Mouse (Mus musculus) forebrain, embryonic 11.5 days (tissue): ENCODE data around the gene Emc10. TPM values are rescaled to one million over a fixed set of nuclear protein-coding genes. Genes with fewer than 3 reads are reported as not detected.

ENCODE experiments used
- ATAC-seq: fragments of 200-750 bp; cut with Nextera tagmentation; replicated peaks from 2 replicates; pipeline ENCODE4 v1.8.0; 2017; ENCODE audit warnings: moderate TSS enrichment; ENCODE audit not compliant: low FRiP score
- DNase-seq: peaks from one replicate; pipeline ENCODE4 v3.0.0-alpha.2; 2017; ENCODE audit warnings: low spot score
- H3K27ac ChIP-seq: fragments of 300-500 bp; sonication (generic); 2 replicates; pipeline ENCODE4 v1.5.1; 2014; ENCODE audit warnings: low read depth, low read length
- H3K27me3 ChIP-seq: fragments of 300-500 bp; sonication (generic); 2 replicates; pipeline ENCODE4 v1.6.1; 2014; ENCODE audit warnings: mild to moderate bottlenecking, low read length, mixed read lengths; ENCODE audit not compliant: control insufficient read depth, insufficient read depth
- H3K36me3 ChIP-seq: fragments of 300-500 bp; sonication (generic); 2 replicates; pipeline ENCODE4 v1.6.1; 2014; ENCODE audit warnings: mild to moderate bottlenecking, low read length, moderate library complexity, mixed read lengths; ENCODE audit not compliant: control insufficient read depth, insufficient read depth
- H3K4me1 ChIP-seq: fragments of 300-500 bp; sonication (generic); replicated peaks from 2 replicates; pipeline ENCODE4 v1.6.1; 2014; ENCODE audit warnings: low read length, mixed read lengths; ENCODE audit not compliant: control insufficient read depth, insufficient read depth
- H3K4me2 ChIP-seq: fragments of 300-500 bp; sonication (generic); 2 replicates; pipeline ENCODE4 v1.6.1; 2014; ENCODE audit warnings: low read depth, mild to moderate bottlenecking, low read length, moderate library complexity, mixed read lengths; ENCODE audit not compliant: severe bottlenecking
- H3K4me3 ChIP-seq: fragments of 300-500 bp; sonication (generic); 2 replicates; pipeline ENCODE4 v1.5.1; 2014; ENCODE audit warnings: low read depth, low read length
- H3K9ac ChIP-seq: fragments of 300-500 bp; sonication (generic); 2 replicates; pipeline ENCODE4 v1.6.1; 2014; ENCODE audit warnings: low read length
- H3K9me3 ChIP-seq: fragments of 300-500 bp; sonication (generic); 2 replicates; pipeline ENCODE4 v1.6.1; 2016; ENCODE audit warnings: low read length, mixed read lengths; ENCODE audit not compliant: control insufficient read depth
- WGBS: fragments of 180-500 bp; shearing (Covaris S2); extraction: QIAGEN DNeasy Blood & Tissue Kit; methylation state at CpG from one replicate; pipeline ENCODE4 v1.1.7; 2014; 5-methylcytosine and 5-hydroxymethylcytosine counted together
- polyA plus RNA-seq: library from polyadenylated mRNA; unstranded; fragments of >200 nt; fragmentation: Nextera tagmentation; extraction: Ambion mirVana; gene quantifications from 2 replicates; pipeline ENCODE4 v1.2.1, GENCODE M21; 2014

Gene Emc10
- polyA plus RNA-seq, 1 experiment from 2014 or later: 115 TPM

- ATAC-seq: no peak
- Histone ChIP-seq H3K4me3 (no peak overlapping the region), H3K4me2 (no peak overlapping the region), H3K9ac (no peak overlapping the region), H3K27ac (no peak overlapping the region), H3K27me3 (no peaks in the 10 kb centered on the region), H3K9me3 (no peaks in the 10 kb centered on the region), H3K4me1 (peaks cover 7% of the 10 kb centered on the region), H3K36me3 (peaks cover 4% of the 10 kb centered on the region; the same call in 1 of the 2 replicates)
- DNase-seq: no peak
- WGBS: 92% methylated on average over 12 of the region's 12 CpGs
Observed at GRCm38 (mm10) chr7:44494681-44495080, 1.6 kb downstream of the Emc10 start.

GRCm38 (mm10) chr7:44492166-44492826, 4.0 kb downstream of the Emc10 start:
- H3K4me3 ChIP-seq: no peak overlapping the region
- peaks cover 5% of the 10 kb centered on the region for H3K4me1 ChIP-seq
- no peak overlapping the region for H3K4me2 ChIP-seq
- peak; percentile 51 for DNase-seq
- H3K27ac ChIP-seq: no peak overlapping the region
- H3K36me3 ChIP-seq: peaks cover 4% of the 10 kb centered on the region; the same call in 1 of the 2 replicates
- no peaks in the 10 kb centered on the region for H3K27me3 ChIP-seq
- 96% methylated on average over 20 of the region's 21 CpGs for WGBS
- no peak overlapping the region for H3K9ac ChIP-seq
- H3K9me3 ChIP-seq: no peaks in the 10 kb centered on the region
- ATAC-seq: no peak

GRCm38 (mm10) chr7:44491391-44491790, 4.9 kb downstream of the Emc10 start:
- Histone ChIP-seq H3K9me3 (no peaks in the 10 kb centered on the region), H3K36me3 (peaks cover 4% of the 10 kb centered on the region; the same call in 1 of the 2 replicates), H3K4me3 (no peak overlapping the region), H3K9ac (no peak overlapping the region), H3K4me1 (0 out of 2 replicates have a peak, but pooled peaks cover 5% of the 10 kb centered on the region), H3K4me2 (no peak overlapping the region), H3K27ac (no peak overlapping the region), H3K27me3 (no peaks in the 10 kb centered on the region)
- 95% methylated on average over 5 of the region's 5 CpGs for WGBS
- ATAC-seq: no peak
- DNase-seq: no peak

- H3K9ac ChIP-seq: no peak overlapping the region
- ATAC-seq (no peak), DNase-seq (no peak)
- H3K36me3 ChIP-seq: peaks cover 4% of the 10 kb centered on the region; the same call in 1 of the 2 replicates
- H3K27me3 ChIP-seq: no peaks in the 10 kb centered on the region
- no peak overlapping the region for H3K4me3 ChIP-seq
- no peaks in the 10 kb centered on the region for H3K9me3 ChIP-seq
- H3K4me2 ChIP-seq: no peak overlapping the region
- 94% methylated on average over 4 of the region's 4 CpGs for WGBS
- H3K27ac ChIP-seq: no peak overlapping the region
- H3K4me1 ChIP-seq: no peaks in the 10 kb centered on the region
Observed at GRCm38 (mm10) chr7:44490281-44490680, 6.0 kb downstream of the Emc10 start.

GRCm38 (mm10) chr7:44488545-44488944, 7.8 kb downstream of the Emc10 start:
- no peaks in the 10 kb centered on the region for H3K9me3 ChIP-seq
- H3K4me1 ChIP-seq: no peaks in the 10 kb centered on the region
- ATAC-seq (no peak), DNase-seq (no peak)
- H3K27ac ChIP-seq: no peak overlapping the region
- no peaks in the 10 kb centered on the region for H3K27me3 ChIP-seq
- H3K9ac ChIP-seq: no peak overlapping the region
- 94% methylated on average over 8 of the region's 8 CpGs for WGBS
- H3K4me2 ChIP-seq: no peak overlapping the region
- peaks cover 4% of the 10 kb centered on the region; the same call in 1 of the 2 replicates for H3K36me3 ChIP-seq
- no peak overlapping the region for H3K4me3 ChIP-seq

GRCm38 (mm10) chr7:44487936-44488335, 8.4 kb downstream of the Emc10 start:
- 82% methylated on average over 7 of the region's 7 CpGs for WGBS
- H3K9ac ChIP-seq: no peak overlapping the region
- no peaks in the 10 kb centered on the region for H3K4me1 ChIP-seq
- no peak for ATAC-seq
- H3K27ac ChIP-seq: no peak overlapping the region
- no peaks in the 10 kb centered on the region for H3K9me3 ChIP-seq
- peaks cover 4% of the 10 kb centered on the region; the same call in 1 of the 2 replicates for H3K36me3 ChIP-seq
- DNase-seq: no peak
- H3K27me3 ChIP-seq: no peaks in the 10 kb centered on the region
- no peak overlapping the region for H3K4me2 ChIP-seq
- no peak overlapping the region for H3K4me3 ChIP-seq

GRCm38 (mm10) chr7:44486927-44487575, 9.3 kb downstream of the Emc10 start:
- WGBS: 62% methylated on average over 13 of the region's 13 CpGs
- H3K4me1 ChIP-seq: no peaks in the 10 kb centered on the region
- H3K27ac ChIP-seq: no peak overlapping the region
- H3K27me3 ChIP-seq: no peaks in the 10 kb centered on the region
- no peak overlapping the region for H3K4me3 ChIP-seq
- DNase-seq (peak; percentile 53), ATAC-seq (no peak)
- H3K9me3 ChIP-seq: no peaks in the 10 kb centered on the region
- H3K4me2 ChIP-seq: no peak overlapping the region
- no peak overlapping the region; the same call in 1 of the 2 replicates for H3K9ac ChIP-seq
- peaks cover 4% of the 10 kb centered on the region; the same call in 1 of the 2 replicates for H3K36me3 ChIP-seq

- 70% methylated on average over 7 of the region's 7 CpGs for WGBS
- H3K4me2 ChIP-seq: no peak overlapping the region
Observed at GRCm38 (mm10) chr7:44485572-44486195, 10.6 kb downstream of the Emc10 start.

More at GRCm38 (mm10) chr7:44485572-44486195, 10.6 kb downstream of the Emc10 start:
- DNase-seq (peak; percentile 46), ATAC-seq (no peak)
- H3K36me3 ChIP-seq: no peaks in the 10 kb centered on the region
- no peaks in the 10 kb centered on the region for H3K4me1 ChIP-seq
- no peak overlapping the region for H3K27ac ChIP-seq
- H3K4me3 ChIP-seq: no peak overlapping the region
- no peaks in the 10 kb centered on the region for H3K27me3 ChIP-seq
- H3K9me3 ChIP-seq: no peaks in the 10 kb centered on the region
- H3K9ac ChIP-seq: no peak overlapping the region
